19 mouse cellular contexts compared by ENCODE assay signal in genomic region chr7:35537562-35537961, GRCm38 (mm10). TPM values are rescaled to one million over a fixed set of nuclear protein-coding genes. Genes with fewer than 3 reads are reported as not detected.
DNase-seq lines count a peak whose midpoint lies in the region; ATAC-seq and TF ChIP-seq lines count a peak whose summit lies in the region.
"Had no signal": no experiment of that assay in that cellular context is flagged by ENCODE, and none has a peak within 500 bp of the region (broad histone marks: within the 10 kb centered on the region; RNA-seq: fewer than 3 reads in every experiment).

Tdrd12 (minus strand) TSS chr7:35537745.

- no peak within 1 kb of the TSS for H3K4me3 ChIP-seq in hindbrain, postnatal 0 days (ENCODE audit: low read length)
- H3K4me3 ChIP-seq in hindbrain, embryonic 11.5 days (ENCODE audit: low read depth, low read length) = no peak within 1 kb of the TSS
- H3K4me3 ChIP-seq in neural tube, embryonic 15.5 days (replicated peaks) = no peak within 1 kb of the TSS
- H3K4me3 ChIP-seq in left cerebral cortex, adult 2 months = no peak within 1 kb of the TSS
- H3K4me3 ChIP-seq in forebrain, embryonic 13.5 days = no peak within 1 kb of the TSS
- H3K4me3 ChIP-seq: limb, embryonic 13.5 days; neural tube, embryonic 13.5 days had no signal

- H3K27ac ChIP-seq in hindbrain, postnatal 0 days = no peak within 1 kb of the TSS
- H3K27ac ChIP-seq in hindbrain, embryonic 11.5 days (ENCODE audit: low read depth, low read length) = no peak within 1 kb of the TSS
- H3K27ac ChIP-seq in neural tube, embryonic 15.5 days (replicated peaks) = no peak within 1 kb of the TSS
- H3K27ac ChIP-seq in left cerebral cortex, adult 2 months = no peak within 1 kb of the TSS
- H3K27ac ChIP-seq in forebrain, embryonic 13.5 days = no peak within 1 kb of the TSS
- H3K27ac ChIP-seq: limb, embryonic 13.5 days; neural tube, embryonic 13.5 days had no signal

- H3K9ac ChIP-seq in hindbrain, postnatal 0 days (replicated peaks; ENCODE audit: low read length) = no peak within 1 kb of the TSS
- no peak within 1 kb of the TSS for H3K9ac ChIP-seq in hindbrain, embryonic 11.5 days (ENCODE audit: low read depth, low read length)
- H3K9ac ChIP-seq in neural tube, embryonic 15.5 days (replicated peaks) = no peak within 1 kb of the TSS
- H3K9ac ChIP-seq in forebrain, embryonic 13.5 days = no peak within 1 kb of the TSS
- H3K9ac ChIP-seq: limb, embryonic 13.5 days; neural tube, embryonic 13.5 days had no signal

- peak; percentile 36 for TF ChIP-seq CTCF in hindbrain, postnatal 0 days (IDR thresholded peaks at IDR 0.05; ENCODE audit: low read depth)
- TF ChIP-seq CTCF in left cerebral cortex, adult 2 months (IDR thresholded peaks at IDR 0.05) = no peak; the same call in none of the 2 replicates

- H3K4me2 ChIP-seq in hindbrain, postnatal 0 days (ENCODE audit: low read depth, low read length) = no peak within 1 kb of the TSS
- H3K4me2 ChIP-seq in hindbrain, embryonic 11.5 days (replicated peaks; ENCODE audit: low read depth, low read length) = no peak within 1 kb of the TSS
- H3K4me2 ChIP-seq in neural tube, embryonic 15.5 days = no peak within 1 kb of the TSS
- H3K4me2 ChIP-seq in forebrain, embryonic 13.5 days = no peak within 1 kb of the TSS
- H3K4me2 ChIP-seq: limb, embryonic 13.5 days; neural tube, embryonic 13.5 days had no signal

- H3K9me3 ChIP-seq in hindbrain, postnatal 0 days (ENCODE audit: low read length) = no peaks in the 10 kb centered on the region
- H3K9me3 ChIP-seq in hindbrain, embryonic 11.5 days (ENCODE audit: control insufficient read depth, low read length) = no peaks in the 10 kb centered on the region
- peaks cover 4% of the 10 kb centered on the region; the same call in 1 of the 2 replicates for H3K9me3 ChIP-seq in neural tube, embryonic 15.5 days (replicated peaks)
- H3K9me3 ChIP-seq in forebrain, embryonic 13.5 days (replicated peaks) = no peaks in the 10 kb centered on the region
- H3K9me3 ChIP-seq: limb, embryonic 13.5 days; neural tube, embryonic 13.5 days had no signal

- no peaks in the 10 kb centered on the region for H3K4me1 ChIP-seq in hindbrain, postnatal 0 days (ENCODE audit: insufficient read depth, low read length)
- H3K4me1 ChIP-seq in hindbrain, embryonic 11.5 days (replicated peaks; ENCODE audit: control insufficient read depth, insufficient read depth, low read length) = no peaks in the 10 kb centered on the region
- no peaks in the 10 kb centered on the region for H3K4me1 ChIP-seq in neural tube, embryonic 15.5 days
- H3K4me1 ChIP-seq in forebrain, embryonic 13.5 days = no peaks in the 10 kb centered on the region
- H3K4me1 ChIP-seq: limb, embryonic 13.5 days; neural tube, embryonic 13.5 days had no signal

- WGBS in hindbrain, postnatal 0 days = 96% methylated on average over 17 of the region's 17 CpGs
- WGBS in hindbrain, embryonic 11.5 days = 87% methylated on average over 17 of the region's 17 CpGs
- WGBS in neural tube, embryonic 15.5 days = 93% methylated on average over 17 of the region's 17 CpGs
- 92% methylated on average over 17 of the region's 17 CpGs for WGBS in forebrain, embryonic 13.5 days

- H3K36me3 ChIP-seq in hindbrain, postnatal 0 days (ENCODE audit: insufficient read depth, low read length) = no peaks in the 10 kb centered on the region
- H3K36me3 ChIP-seq in hindbrain, embryonic 11.5 days (ENCODE audit: control insufficient read depth, insufficient read depth, low read length) = no peaks in the 10 kb centered on the region
- H3K36me3 ChIP-seq in neural tube, embryonic 15.5 days = no peaks in the 10 kb centered on the region
- no peaks in the 10 kb centered on the region for H3K36me3 ChIP-seq in forebrain, embryonic 13.5 days (ENCODE audit: poor library complexity, severe bottlenecking)
- H3K36me3 ChIP-seq: limb, embryonic 13.5 days; neural tube, embryonic 13.5 days had no signal

- no peak for ATAC-seq in hindbrain, postnatal 0 days
- ATAC-seq in hindbrain, embryonic 11.5 days (ENCODE audit: low FRiP score) = no peak
- ATAC-seq in granulocyte monocyte progenitor cell, adult 5-6 weeks (replicated peaks; ENCODE audit: poor library complexity, severe bottlenecking) = peak; percentile 55; the same call in 1 of the 2 replicates
- no peak for ATAC-seq in neural tube, embryonic 15.5 days (ENCODE audit: low FRiP score)
- no peak for ATAC-seq in forebrain, embryonic 13.5 days

- intact Hi-C loops in left cerebral cortex, adult 2 months (cut with DNase I) = no loop called here

- no peaks in the 10 kb centered on the region for H3K27me3 ChIP-seq in hindbrain, postnatal 0 days (ENCODE audit: insufficient read depth, low read length)
- H3K27me3 ChIP-seq in hindbrain, embryonic 11.5 days (ENCODE audit: control insufficient read depth, insufficient read depth, low read length) = no peaks in the 10 kb centered on the region
- H3K27me3 ChIP-seq in neural tube, embryonic 15.5 days (replicated peaks) = no peaks in the 10 kb centered on the region
- no peaks in the 10 kb centered on the region for H3K27me3 ChIP-seq in forebrain, embryonic 13.5 days
- H3K27me3 ChIP-seq: limb, embryonic 13.5 days; neural tube, embryonic 13.5 days had no signal

- no peak for DNase-seq in hindbrain, postnatal 0 days (ENCODE audit: low spot score)
- no peak for DNase-seq in hindbrain, embryonic 11.5 days (ENCODE audit: low spot score)
- DNase-seq in thymus, postnatal 25 days = peak; percentile 5
- no peak for DNase-seq in thymus, postnatal 36 days
- DNase-seq in left cerebral cortex, adult 2 months (ENCODE audit: extremely low spot score in 1 of 2, low spot score in 2 of 2) = no peak
- DNase-seq: adrenal gland, postnatal 25 days; gastrocnemius, postnatal 36 days; heart, postnatal 10 days; kidney, postnatal 25 days; layer of hippocampus, postnatal 36 days; midbrain, embryonic 14.5 days; retina, postnatal 1 day had no signal

RNA-seq across cellular contexts. Expression of gene Tdrd12, which starts in this region (rescaled TPM):
- 0.07 and 0.68 TPM in 2 replicates for total RNA-seq in hindbrain, postnatal 0 days (2014; rRNA removed)
- 0.91 and 1.2 TPM in 2 replicates for polyA plus RNA-seq in hindbrain, postnatal 0 days (2015; fragmentation: Nextera tagmentation; extraction: Ambion mirVana)
- 0.32 and 0.36 TPM in 2 replicates for polyA plus RNA-seq in hindbrain, embryonic 11.5 days (2014; fragmentation: Nextera tagmentation; extraction: Ambion mirVana)
- not detected in 2 replicates for total RNA-seq in granulocyte monocyte progenitor cell, adult 5-6 weeks (2014; fragmentation: Nextera tagmentation)
- total RNA-seq in granulocyte monocyte progenitor cell, adult 5-6 weeks (2017) = not detected in 2 replicates
- 0.59 and 0.87 TPM in 2 replicates for polyA plus RNA-seq in neural tube, embryonic 15.5 days (2015; fragmentation: Nextera tagmentation; extraction: Ambion mirVana)
- total RNA-seq in left cerebral cortex, adult 2 months (2021) = under 1 TPM; 0.33 to 0.38 TPM
- 0.36 and 0.37 TPM in 2 replicates for polyA plus RNA-seq in forebrain, embryonic 13.5 days (2015; fragmentation: Nextera tagmentation; extraction: Ambion mirVana)
- total RNA-seq: common myeloid progenitor, adult 5-6 weeks; gastrocnemius, postnatal 36 days had no signal
- polyA plus RNA-seq: C2C12 had no signal

Comparison
In these comparisons a context has a peak if more than half of its experiments do, and no peak if none do; other contexts are left out.
1. Peak in ATAC-seq in granulocyte monocyte progenitor cell, adult 5-6 weeks; RNA of the gene not detected or under 1 TPM.